Comparison of ENCODE assay signal across 21 mouse cellular contexts in genomic region chr3:153176749-153177148, GRCm38 (mm10).
DNase-seq lines count a peak whose midpoint lies in the region; ATAC-seq and TF ChIP-seq lines count a peak whose summit lies in the region.
"Had no signal": no experiment of that assay in that cellular context is flagged by ENCODE, and none has a peak within 500 bp of the region (broad histone marks: within the 10 kb centered on the region; RNA-seq: fewer than 3 reads in every experiment).

No protein-coding gene starts in this region.

- no peak overlapping the region for H3K4me2 ChIP-seq in forebrain, embryonic 12.5 days
- H3K4me2 ChIP-seq in midbrain, embryonic 13.5 days (replicated peaks), result no peak overlapping the region
- H3K4me2 ChIP-seq in midbrain, postnatal 0 days (ENCODE audit: low read depth, low read length, poor library complexity, severe bottlenecking), result no peak overlapping the region
- no peak overlapping the region for H3K4me2 ChIP-seq in neural tube, embryonic 12.5 days (replicated peaks)
- H3K4me2 ChIP-seq in neural tube, embryonic 15.5 days, result no peak overlapping the region
- H3K4me2 ChIP-seq in neural tube, embryonic 13.5 days, result no peak overlapping the region
- H3K4me2 ChIP-seq: embryonic facial prominence, embryonic 15.5 days; heart, embryonic 12.5 days; intestine, embryonic 15.5 days had no signal

- no peak overlapping the region for H3K9ac ChIP-seq in forebrain, embryonic 12.5 days
- no peak overlapping the region for H3K9ac ChIP-seq in midbrain, embryonic 13.5 days (replicated peaks)
- H3K9ac ChIP-seq in midbrain, postnatal 0 days (replicated peaks; ENCODE audit: low read length, poor library complexity, severe bottlenecking), result no peak overlapping the region
- no peak overlapping the region for H3K9ac ChIP-seq in neural tube, embryonic 12.5 days
- H3K9ac ChIP-seq in neural tube, embryonic 15.5 days (replicated peaks), result no peak overlapping the region
- H3K9ac ChIP-seq in neural tube, embryonic 13.5 days, result no peak overlapping the region
- H3K9ac ChIP-seq: embryonic facial prominence, embryonic 15.5 days; heart, embryonic 12.5 days; intestine, embryonic 15.5 days had no signal

- H3K4me1 ChIP-seq in forebrain, embryonic 12.5 days, result peaks cover 8% of the 10 kb centered on the region; the same call in 1 of the 2 replicates
- peaks cover 15% of the 10 kb centered on the region for H3K4me1 ChIP-seq in forebrain, embryonic 10.5 days
- H3K4me1 ChIP-seq in midbrain, embryonic 13.5 days (replicated peaks), result peaks cover 11% of the 10 kb centered on the region; the same call in 1 of the 2 replicates
- H3K4me1 ChIP-seq in midbrain, postnatal 0 days (ENCODE audit: insufficient read depth, low read length), result no peaks in the 10 kb centered on the region
- no peaks in the 10 kb centered on the region for H3K4me1 ChIP-seq in neural tube, embryonic 12.5 days
- no peaks in the 10 kb centered on the region for H3K4me1 ChIP-seq in neural tube, embryonic 15.5 days
- H3K4me1 ChIP-seq in neural tube, embryonic 13.5 days (replicated peaks), result peaks cover 10% of the 10 kb centered on the region; the same call in 1 of the 2 replicates
- H3K4me1 ChIP-seq: embryonic facial prominence, embryonic 15.5 days; heart, embryonic 12.5 days; intestine, embryonic 15.5 days had no signal

- no peak overlapping the region for H3K4me3 ChIP-seq in forebrain, embryonic 12.5 days (replicated peaks)
- H3K4me3 ChIP-seq in forebrain, embryonic 10.5 days, result no peak overlapping the region
- no peak overlapping the region for H3K4me3 ChIP-seq in midbrain, embryonic 13.5 days (replicated peaks)
- no peak overlapping the region for H3K4me3 ChIP-seq in midbrain, postnatal 0 days (ENCODE audit: low read depth, low read length)
- no peak overlapping the region for H3K4me3 ChIP-seq in neural tube, embryonic 12.5 days
- H3K4me3 ChIP-seq in neural tube, embryonic 15.5 days (replicated peaks), result no peak overlapping the region
- H3K4me3 ChIP-seq in neural tube, embryonic 13.5 days, result no peak overlapping the region
- H3K4me3 ChIP-seq: embryonic facial prominence, embryonic 15.5 days; erythroblast, embryonic 14.5 days; gastrocnemius, adult 2 months; heart, embryonic 12.5 days; hindbrain, embryonic 10.5 days; intestine, embryonic 15.5 days had no signal

- H3K27me3 ChIP-seq in forebrain, embryonic 12.5 days, result no peaks in the 10 kb centered on the region
- no peaks in the 10 kb centered on the region for H3K27me3 ChIP-seq in forebrain, embryonic 10.5 days (ENCODE audit: poor library complexity, severe bottlenecking)
- H3K27me3 ChIP-seq in midbrain, embryonic 13.5 days, result no peaks in the 10 kb centered on the region
- H3K27me3 ChIP-seq in midbrain, postnatal 0 days (ENCODE audit: insufficient read depth, low read length), result no peaks in the 10 kb centered on the region
- H3K27me3 ChIP-seq in neural tube, embryonic 12.5 days (replicated peaks), result no peaks in the 10 kb centered on the region
- H3K27me3 ChIP-seq in neural tube, embryonic 15.5 days (replicated peaks), result no peaks in the 10 kb centered on the region
- H3K27me3 ChIP-seq in neural tube, embryonic 13.5 days, result no peaks in the 10 kb centered on the region
- H3K27me3 ChIP-seq: CH12.LX; embryonic facial prominence, embryonic 15.5 days; heart, embryonic 12.5 days; intestine, embryonic 15.5 days had no signal

- no peak for TF ChIP-seq CTCF in midbrain, postnatal 0 days (IDR thresholded peaks at IDR 0.05)

- no peaks in the 10 kb centered on the region for H3K36me3 ChIP-seq in forebrain, embryonic 12.5 days (replicated peaks)
- H3K36me3 ChIP-seq in forebrain, embryonic 10.5 days (replicated peaks), result no peaks in the 10 kb centered on the region
- H3K36me3 ChIP-seq in midbrain, embryonic 13.5 days, result no peaks in the 10 kb centered on the region
- H3K36me3 ChIP-seq in midbrain, postnatal 0 days (ENCODE audit: insufficient read depth, low read length), result no peaks in the 10 kb centered on the region
- H3K36me3 ChIP-seq in neural tube, embryonic 12.5 days, result no peaks in the 10 kb centered on the region
- H3K36me3 ChIP-seq in neural tube, embryonic 15.5 days, result no peaks in the 10 kb centered on the region
- no peaks in the 10 kb centered on the region for H3K36me3 ChIP-seq in neural tube, embryonic 13.5 days
- H3K36me3 ChIP-seq: embryonic facial prominence, embryonic 15.5 days; heart, embryonic 12.5 days; hindbrain, embryonic 10.5 days; intestine, embryonic 15.5 days had no signal

- 62% methylated on average over 4 of the region's 4 CpGs for WGBS in forebrain, embryonic 12.5 days
- 72% methylated on average over 4 of the region's 4 CpGs for WGBS in forebrain, embryonic 10.5 days
- WGBS in midbrain, embryonic 13.5 days, result 58% methylated on average over 4 of the region's 4 CpGs
- 69% methylated on average over 4 of the region's 4 CpGs for WGBS in midbrain, postnatal 0 days
- WGBS in neural tube, embryonic 12.5 days, result 75% methylated on average over 4 of the region's 4 CpGs
- WGBS in neural tube, embryonic 15.5 days, result 54% methylated on average over 4 of the region's 4 CpGs
- 54% methylated on average over 4 of the region's 4 CpGs for WGBS in neural tube, embryonic 13.5 days

- 0 out of 2 replicates have a peak, but pooled peaks have one; percentile 64 for ATAC-seq in forebrain, embryonic 12.5 days (ENCODE audit: low FRiP score)
- peak; percentile 66; the same call in 1 of the 2 replicates for ATAC-seq in midbrain, embryonic 13.5 days
- no peak for ATAC-seq in midbrain, postnatal 0 days (ENCODE audit: low FRiP score)
- peak; percentile 63; the same call in 1 of the 2 replicates for ATAC-seq in neural tube, embryonic 12.5 days (ENCODE audit: low FRiP score, low read depth)
- no peak for ATAC-seq in neural tube, embryonic 15.5 days (ENCODE audit: low FRiP score)
- peak; percentile 53; the same call in 1 of the 2 replicates for ATAC-seq in neural tube, embryonic 13.5 days (ENCODE audit: low read depth)
- ATAC-seq: activated CD4-positive, CD25-positive, alpha-beta regulatory T cell, adult 4 months; intestine, embryonic 15.5 days; Patski had no signal

- no peak for DNase-seq in forebrain, embryonic 10.5 days (ENCODE audit: extremely low spot score, low spot score)
- no peak for DNase-seq in midbrain, postnatal 0 days (ENCODE audit: low spot score)
- no peak for DNase-seq in ovary, postnatal 36 days (ENCODE audit: low spot score)
- DNase-seq: adrenal gland, postnatal 14 days; cerebellum, adult 2 months; embryo, embryonic 11 days; gastrocnemius, adult 2 months; gastrocnemius, postnatal 25 days had no signal

- H3K27ac ChIP-seq in forebrain, embryonic 12.5 days, result no peak overlapping the region
- no peak overlapping the region for H3K27ac ChIP-seq in forebrain, embryonic 10.5 days
- H3K27ac ChIP-seq in midbrain, embryonic 13.5 days, result peak overlapping the region; percentile 49
- H3K27ac ChIP-seq in midbrain, postnatal 0 days (ENCODE audit: low read depth, low read length), result no peak overlapping the region
- no peak overlapping the region for H3K27ac ChIP-seq in neural tube, embryonic 12.5 days
- no peak overlapping the region for H3K27ac ChIP-seq in neural tube, embryonic 15.5 days (replicated peaks)
- H3K27ac ChIP-seq in neural tube, embryonic 13.5 days (replicated peaks), result peak overlapping the region; percentile 47; the same call in 1 of the 2 replicates
- H3K27ac ChIP-seq: embryonic facial prominence, embryonic 15.5 days; gastrocnemius, adult 2 months; hindbrain, embryonic 10.5 days; intestine, embryonic 15.5 days had no signal

- no peaks in the 10 kb centered on the region for H3K9me3 ChIP-seq in forebrain, embryonic 12.5 days
- no peaks in the 10 kb centered on the region for H3K9me3 ChIP-seq in forebrain, embryonic 10.5 days
- H3K9me3 ChIP-seq in midbrain, embryonic 13.5 days, result no peaks in the 10 kb centered on the region
- no peaks in the 10 kb centered on the region for H3K9me3 ChIP-seq in midbrain, postnatal 0 days (ENCODE audit: low read length)
- H3K9me3 ChIP-seq in neural tube, embryonic 12.5 days, result no peaks in the 10 kb centered on the region
- no peaks in the 10 kb centered on the region for H3K9me3 ChIP-seq in neural tube, embryonic 15.5 days (replicated peaks)
- no peaks in the 10 kb centered on the region for H3K9me3 ChIP-seq in neural tube, embryonic 13.5 days
- H3K9me3 ChIP-seq: embryonic facial prominence, embryonic 15.5 days; heart, embryonic 12.5 days; hindbrain, embryonic 10.5 days; intestine, embryonic 15.5 days had no signal

Comparison
In these comparisons a context has a peak if more than half of its experiments do, and no peak if none do; other contexts are left out.
1. ATAC-seq: peak in forebrain, embryonic 12.5 days (single experiment), midbrain, embryonic 13.5 days (single experiment), neural tube, embryonic 12.5 days (single experiment) and neural tube, embryonic 13.5 days (single experiment); none in midbrain, postnatal 0 days (single experiment) and neural tube, embryonic 15.5 days (single experiment).
2. H3K27ac ChIP-seq: peak in midbrain, embryonic 13.5 days (single experiment) and neural tube, embryonic 13.5 days (single experiment); none in forebrain, embryonic 12.5 days (single experiment), forebrain, embryonic 10.5 days (single experiment), midbrain, postnatal 0 days (single experiment), neural tube, embryonic 12.5 days (single experiment) and neural tube, embryonic 15.5 days (single experiment).